Mouse (Mus musculus): ENCODE results near the gene Bod1.
A peak's percentile ranks its signal among the peaks of the same experiment; 100 is the strongest.

Bod1 gene

GRCm38 (mm10) chr11:31671354-31672169, at the start of gene Bod1:
Gene Bod1 (minus strand): TSS chr11:31671885.
- peak; percentile 94 to 95 for DNase-seq

- DNase-seq: no peak
Measured at GRCm38 (mm10) chr11:31719090-31719489, 47.4 kb upstream of the Bod1 start.

- peak; percentile 60 to 61 for DNase-seq
Measured at GRCm38 (mm10) chr11:31717926-31718735, 46.4 kb upstream of the Bod1 start.

- peak; percentile 82 to 84 for DNase-seq
Measured at GRCm38 (mm10) chr11:31713641-31714121, 42.0 kb upstream of the Bod1 start.

GRCm38 (mm10) chr11:31713116-31713515, 41.4 kb upstream of the Bod1 start:
- DNase-seq: no peak

GRCm38 (mm10) chr11:31707771-31708170, 36.1 kb upstream of the Bod1 start:
- DNase-seq: no peak

GRCm38 (mm10) chr11:31703173-31703572, 31.5 kb upstream of the Bod1 start:
- DNase-seq: no peak

- DNase-seq: no peak
Measured at GRCm38 (mm10) chr11:31701901-31702300, 30.2 kb upstream of the Bod1 start.

- DNase-seq: no peak
Measured at GRCm38 (mm10) chr11:31699502-31699901, 27.8 kb upstream of the Bod1 start.

GRCm38 (mm10) chr11:31694801-31695200, 23.1 kb upstream of the Bod1 start:
- no peak for DNase-seq

- DNase-seq: no peak
Measured at GRCm38 (mm10) chr11:31694109-31694508, 22.4 kb upstream of the Bod1 start.

GRCm38 (mm10) chr11:31693322-31693721, 21.6 kb upstream of the Bod1 start:
- no peak for DNase-seq

- DNase-seq: no peak
Measured at GRCm38 (mm10) chr11:31688956-31689355, 17.3 kb upstream of the Bod1 start.

GRCm38 (mm10) chr11:31684913-31685567, 13.4 kb upstream of the Bod1 start:
- peak in 1 of 2 experiments; percentile 45 for DNase-seq

- DNase-seq: no peak
Measured at GRCm38 (mm10) chr11:31684126-31684525, 12.4 kb upstream of the Bod1 start.

- peak in 1 of 2 experiments; percentile 32 for DNase-seq
Measured at GRCm38 (mm10) chr11:31679840-31680381, 8.2 kb upstream of the Bod1 start.

- no peak for DNase-seq
Measured at GRCm38 (mm10) chr11:31677309-31677708, 5.6 kb upstream of the Bod1 start.

- DNase-seq: no peak
Measured at GRCm38 (mm10) chr11:31676661-31677252, 5.1 kb upstream of the Bod1 start.

- peak; percentile 61 to 66 for DNase-seq
Measured at GRCm38 (mm10) chr11:31675430-31675829, 3.7 kb upstream of the Bod1 start.

GRCm38 (mm10) chr11:31672170-31672563, 482 bp upstream of the Bod1 start:
- no peak for DNase-seq

GRCm38 (mm10) chr11:31670468-31670921, 1.2 kb downstream of the Bod1 start:
- DNase-seq: peak; percentile 79 to 94

GRCm38 (mm10) chr11:31669172-31669869, 2.4 kb downstream of the Bod1 start:
- DNase-seq: no peak

Data from kidney, adult 8-10 months (tissue).